Mouse (Mus musculus) limb, embryonic 10.5 days (tissue): ENCODE data around the gene Fbxo31. TPM values are rescaled to one million over a fixed set of nuclear protein-coding genes. Genes with fewer than 3 reads are reported as not detected.

ENCODE experiments used
- DNase-seq: peaks from one replicate; pipeline ENCODE4 v3.0.0-alpha.2; 2017; ENCODE audit warnings: low spot score
- H3K27ac ChIP-seq: fragments of 300-500 bp; sonication (generic); 2 replicates; pipeline ENCODE4 v1.5.1; 2016; ENCODE audit warnings: mild to moderate bottlenecking
- H3K27me3 ChIP-seq: fragments of 300-500 bp; sonication (generic); 2 replicates; pipeline ENCODE4 v1.6.1; 2016; ENCODE audit warnings: low read depth, mild to moderate bottlenecking; ENCODE audit not compliant: poor library complexity, severe bottlenecking
- H3K36me3 ChIP-seq: fragments of 300-500 bp; sonication (generic); 2 replicates; pipeline ENCODE4 v1.6.1; 2016; ENCODE audit warnings: mild to moderate bottlenecking, moderate library complexity
- H3K4me1 ChIP-seq: fragments of 300-500 bp; sonication (generic); 2 replicates; pipeline ENCODE4 v1.6.1; 2016
- H3K4me3 ChIP-seq: fragments of 300-500 bp; sonication (generic); 2 replicates; pipeline ENCODE4 v1.5.1; 2016; ENCODE audit warnings: mild to moderate bottlenecking, moderate library complexity
- H3K9me3 ChIP-seq: fragments of 300-500 bp; sonication (generic); replicated peaks from 2 replicates; pipeline ENCODE4 v1.6.1; 2016; ENCODE audit warnings: mild to moderate bottlenecking
- WGBS: fragments of 180-500 bp; shearing (Covaris S2); methylation state at CpG from one replicate; pipeline ENCODE4 v1.1.7; 2016; 5-methylcytosine and 5-hydroxymethylcytosine counted together
- polyA plus RNA-seq: library from polyadenylated mRNA; unstranded; fragments of >200 nt; fragmentation: Nextera tagmentation; extraction: Ambion mirVana; gene quantifications from 2 replicates; pipeline ENCODE4 v1.2.1, GENCODE M21; 2016

Gene Fbxo31
- polyA plus RNA-seq, 1 experiment from 2014 or later = 15.3 TPM

- peaks cover 8% of the 10 kb centered on the region for H3K4me1 ChIP-seq
- H3K27ac ChIP-seq = no peak overlapping the region
- no peak overlapping the region for H3K4me3 ChIP-seq
- H3K9me3 ChIP-seq = no peaks in the 10 kb centered on the region
- peaks cover 24% of the 10 kb centered on the region for H3K27me3 ChIP-seq
- WGBS = 82% methylated on average over 10 of the region's 10 CpGs
- H3K36me3 ChIP-seq = no peaks in the 10 kb centered on the region
- DNase-seq = no peak
These were observed 48.0 kb downstream of the Fbxo31 start for GRCm38 (mm10) chr8:121530639-121531038.

GRCm38 (mm10) chr8:121528790-121529189 lies 49.8 kb downstream of the Fbxo31 start:
- no peak overlapping the region for H3K27ac ChIP-seq
- no peak for DNase-seq
- 90% methylated on average over 15 of the region's 15 CpGs for WGBS
- H3K4me1 ChIP-seq = peaks cover 8% of the 10 kb centered on the region
- H3K9me3 ChIP-seq = no peaks in the 10 kb centered on the region
- H3K4me3 ChIP-seq = no peak overlapping the region
- H3K27me3 ChIP-seq = peaks cover 32% of the 10 kb centered on the region
- no peaks in the 10 kb centered on the region for H3K36me3 ChIP-seq

DNA sequence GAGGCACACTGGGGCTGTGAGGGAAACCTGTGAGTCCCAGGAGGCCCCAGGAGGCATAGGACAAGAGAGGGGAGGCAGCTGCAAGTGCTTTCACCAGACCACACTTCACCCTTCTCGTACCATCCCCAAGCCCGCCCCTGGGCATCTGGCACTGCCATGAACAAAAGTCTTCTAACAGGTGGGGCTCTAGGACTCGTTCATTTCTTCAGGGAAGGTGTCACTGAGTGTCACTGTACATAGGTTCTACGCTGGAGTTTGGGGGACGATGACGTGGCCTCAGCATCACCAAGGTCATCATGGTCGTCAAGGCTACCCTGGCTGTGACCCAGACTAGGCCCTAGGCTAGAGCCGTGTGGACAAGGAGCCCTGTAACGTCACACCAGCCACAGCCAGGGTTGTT lies 50.9 kb downstream of the Fbxo31 start:
- 89% methylated on average over 9 of the region's 9 CpGs for WGBS
- H3K4me1 ChIP-seq = peaks cover 8% of the 10 kb centered on the region
- no peak overlapping the region for H3K4me3 ChIP-seq
- H3K27ac ChIP-seq = no peak overlapping the region
- no peaks in the 10 kb centered on the region for H3K36me3 ChIP-seq
- no peak for DNase-seq
- H3K9me3 ChIP-seq = no peaks in the 10 kb centered on the region
- H3K27me3 ChIP-seq = peaks cover 33% of the 10 kb centered on the region

GRCm38 (mm10) chr8:121526811-121527550 lies 51.6 kb downstream of the Fbxo31 start:
- H3K27ac ChIP-seq = no peak overlapping the region
- WGBS = 66% methylated on average over 6 of the region's 6 CpGs
- DNase-seq = no peak

GRCm38 (mm10) chr8:121525111-121525818 lies 53.3 kb downstream of the Fbxo31 start:
- WGBS = 81% methylated on average over 18 of the region's 18 CpGs
- H3K27ac ChIP-seq = no peak overlapping the region
- no peaks in the 10 kb centered on the region for H3K9me3 ChIP-seq
- H3K4me1 ChIP-seq = peaks cover 8% of the 10 kb centered on the region
- peaks cover 20% of the 10 kb centered on the region for H3K27me3 ChIP-seq
- H3K4me3 ChIP-seq = no peak overlapping the region
- no peaks in the 10 kb centered on the region for H3K36me3 ChIP-seq
- no peak for DNase-seq

More at GRCm38 (mm10) chr8:121526811-121527550, 51.6 kb downstream of the Fbxo31 start:
- no peak overlapping the region for H3K4me3 ChIP-seq
- H3K27me3 ChIP-seq = peaks cover 33% of the 10 kb centered on the region
- no peaks in the 10 kb centered on the region for H3K9me3 ChIP-seq
- no peaks in the 10 kb centered on the region for H3K36me3 ChIP-seq
- peaks cover 8% of the 10 kb centered on the region for H3K4me1 ChIP-seq

- no peaks in the 10 kb centered on the region for H3K36me3 ChIP-seq
- no peaks in the 10 kb centered on the region for H3K9me3 ChIP-seq
- no peak overlapping the region for H3K27ac ChIP-seq
- no peak overlapping the region for H3K4me3 ChIP-seq
- H3K4me1 ChIP-seq = peaks cover 18% of the 10 kb centered on the region
- H3K27me3 ChIP-seq = peaks cover 54% of the 10 kb centered on the region
- 12% methylated on average over 12 of the region's 12 CpGs for WGBS
- peak; percentile 92 for DNase-seq
These were observed 65.2 kb downstream of the Fbxo31 start for GRCm38 (mm10) chr8:121513429-121513828.

GRCm38 (mm10) chr8:121511751-121512150 lies 66.9 kb downstream of the Fbxo31 start:
- H3K36me3 ChIP-seq = no peaks in the 10 kb centered on the region
- peaks cover 65% of the 10 kb centered on the region for H3K27me3 ChIP-seq
- no peak overlapping the region for H3K4me3 ChIP-seq
- H3K27ac ChIP-seq = peak overlapping the region; percentile 70
- 60% methylated on average over 9 of the region's 9 CpGs for WGBS
- H3K4me1 ChIP-seq = peaks cover 22% of the 10 kb centered on the region
- DNase-seq = no peak
- no peaks in the 10 kb centered on the region for H3K9me3 ChIP-seq

Other genes starting within 250 kb of the Fbxo31 start
- not detected in 2 replicates for gene 1700018B08Rik, start 34.5 kb downstream of the Fbxo31 start, polyA plus RNA-seq
- 179 and 189 TPM in 2 replicates for gene Map1lc3b, start 11.6 kb upstream of the Fbxo31 start, polyA plus RNA-seq
- gene Zcchc14, start 74.1 kb upstream of the Fbxo31 start, polyA plus RNA-seq = 13.8 and 15.2 TPM in 2 replicates
- 0.65 and 0.69 TPM in 2 replicates for gene Jph3, start 150.8 kb upstream of the Fbxo31 start, polyA plus RNA-seq